Mouse (Mus musculus) cortical plate, adult 2 months (tissue): ENCODE results near the gene Rtl5.

Experiments
- CTCF ChIP-seq: fragments of 200-500 bp; IDR thresholded peaks from 2 replicates; pipeline ENCODE4 v1.5.1; 2011; ENCODE audit warnings: mild to moderate bottlenecking, control low read depth, low read length; ENCODE audit not compliant: insufficient read depth; ENCODE audit errors: extremely low read depth
- POLR2A ChIP-seq: fragments of 200-500 bp; IDR thresholded peaks from 2 replicates; pipeline ENCODE4 v1.6.1; 2011; ENCODE audit warnings: mild to moderate bottlenecking, low read length, control low read depth; ENCODE audit not compliant: insufficient read depth; ENCODE audit errors: extremely low read depth

- no peak for TF ChIP-seq CTCF
- no peak for TF ChIP-seq POLR2A
Observed at GRCm38 (mm10) chrX:102064062-102064461, 7.0 kb downstream of the Rtl5 start.
